Mouse (Mus musculus) forebrain, embryonic 16.5 days (tissue): Measurements from ENCODE around the gene Znrf3. TPM values are rescaled to one million over a fixed set of nuclear protein-coding genes. Genes with fewer than 3 reads are reported as not detected.

ENCODE experiments used
- ATAC-seq: fragments of 200-750 bp; cut with Nextera tagmentation; 2 replicates; pipeline ENCODE4 v1.8.0; 2017; ENCODE audit warnings: mild to moderate bottlenecking, moderate library complexity
- H3K27ac ChIP-seq: fragments of 300-500 bp; sonication (generic); 2 replicates; pipeline ENCODE4 v1.5.1; 2014; ENCODE audit warnings: low read length, control low read depth
- H3K27me3 ChIP-seq: fragments of 300-500 bp; sonication (generic); replicated peaks from 2 replicates; pipeline ENCODE4 v1.6.1; 2014; ENCODE audit warnings: low read length; ENCODE audit not compliant: control insufficient read depth, insufficient read depth
- H3K36me3 ChIP-seq: fragments of 300-500 bp; sonication (generic); 2 replicates; pipeline ENCODE4 v1.6.1; 2014; ENCODE audit not compliant: control insufficient read depth, insufficient read depth
- H3K4me1 ChIP-seq: fragments of 300-500 bp; sonication (generic); replicated peaks from 2 replicates; pipeline ENCODE4 v1.6.1; 2014; ENCODE audit warnings: low read length; ENCODE audit not compliant: control insufficient read depth, insufficient read depth
- H3K4me2 ChIP-seq: fragments of 300-500 bp; sonication (generic); 2 replicates; pipeline ENCODE4 v1.6.1; 2014; ENCODE audit warnings: mild to moderate bottlenecking, low read length, control low read depth
- H3K4me3 ChIP-seq: fragments of 300-500 bp; sonication (generic); replicated peaks from 2 replicates; pipeline ENCODE4 v1.5.1; 2014; ENCODE audit warnings: mild to moderate bottlenecking, low read length, control low read depth
- H3K9ac ChIP-seq: fragments of 300-500 bp; sonication (generic); replicated peaks from 2 replicates; pipeline ENCODE4 v1.6.1; 2014; ENCODE audit warnings: low read depth, low read length, control low read depth
- H3K9me3 ChIP-seq: fragments of 300-500 bp; sonication (generic); 2 replicates; pipeline ENCODE4 v1.6.1; 2016; ENCODE audit warnings: low read length; ENCODE audit not compliant: control insufficient read depth
- WGBS: fragments of 180-500 bp; shearing (Covaris S2); extraction: QIAGEN DNeasy Blood & Tissue Kit; methylation state at CpG from one replicate; pipeline ENCODE4 v1.1.7; 2014; 5-methylcytosine and 5-hydroxymethylcytosine counted together
- polyA plus RNA-seq: library from polyadenylated mRNA; unstranded; fragments of >200 nt; fragmentation: Nextera tagmentation; extraction: Ambion mirVana; gene quantifications from 2 replicates; pipeline ENCODE4 v1.2.1, GENCODE M21; 2015

Znrf3 gene
- polyA plus RNA-seq, 1 experiment from 2014 or later = 6.9 TPM

- H3K9ac ChIP-seq = no peak overlapping the region
- ATAC-seq = no peak
Measured at GRCm38 (mm10) chr11:5271274-5272065, 173.2 kb downstream of the Znrf3 start.

GRCm38 (mm10) chr11:5269846-5270461, 174.7 kb downstream of the Znrf3 start:
- Histone ChIP-seq H3K36me3 (no peaks in the 10 kb centered on the region), H3K27ac (no peak overlapping the region), H3K9ac (no peak overlapping the region), H3K9me3 (no peaks in the 10 kb centered on the region), H3K4me3 (no peak overlapping the region), H3K4me1 (peaks cover 5% of the 10 kb centered on the region; the same call in 1 of the 2 replicates), H3K4me2 (no peak overlapping the region), H3K27me3 (no peaks in the 10 kb centered on the region)
- ATAC-seq = no peak
- WGBS = 85% methylated on average over 8 of the region's 8 CpGs

More at GRCm38 (mm10) chr11:5271274-5272065, 173.2 kb downstream of the Znrf3 start:
- Histone ChIP-seq H3K27ac (no peak overlapping the region), H3K9me3 (no peaks in the 10 kb centered on the region), H3K4me1 (peaks cover 5% of the 10 kb centered on the region; the same call in 1 of the 2 replicates), H3K27me3 (no peaks in the 10 kb centered on the region), H3K4me3 (no peak overlapping the region), H3K4me2 (no peak overlapping the region), H3K36me3 (no peaks in the 10 kb centered on the region)
- 39% methylated on average over 9 of the region's 9 CpGs for WGBS

- Histone ChIP-seq H3K9ac (no peak overlapping the region), H3K4me2 (no peak overlapping the region), H3K27ac (no peak overlapping the region), H3K9me3 (no peaks in the 10 kb centered on the region), H3K27me3 (no peaks in the 10 kb centered on the region), H3K4me3 (no peak overlapping the region), H3K36me3 (no peaks in the 10 kb centered on the region), H3K4me1 (peaks cover 5% of the 10 kb centered on the region)
- WGBS = 78% methylated on average over 8 of the region's 8 CpGs
- ATAC-seq = no peak
Measured at GRCm38 (mm10) chr11:5265764-5266163, 178.9 kb downstream of the Znrf3 start.

DNA sequence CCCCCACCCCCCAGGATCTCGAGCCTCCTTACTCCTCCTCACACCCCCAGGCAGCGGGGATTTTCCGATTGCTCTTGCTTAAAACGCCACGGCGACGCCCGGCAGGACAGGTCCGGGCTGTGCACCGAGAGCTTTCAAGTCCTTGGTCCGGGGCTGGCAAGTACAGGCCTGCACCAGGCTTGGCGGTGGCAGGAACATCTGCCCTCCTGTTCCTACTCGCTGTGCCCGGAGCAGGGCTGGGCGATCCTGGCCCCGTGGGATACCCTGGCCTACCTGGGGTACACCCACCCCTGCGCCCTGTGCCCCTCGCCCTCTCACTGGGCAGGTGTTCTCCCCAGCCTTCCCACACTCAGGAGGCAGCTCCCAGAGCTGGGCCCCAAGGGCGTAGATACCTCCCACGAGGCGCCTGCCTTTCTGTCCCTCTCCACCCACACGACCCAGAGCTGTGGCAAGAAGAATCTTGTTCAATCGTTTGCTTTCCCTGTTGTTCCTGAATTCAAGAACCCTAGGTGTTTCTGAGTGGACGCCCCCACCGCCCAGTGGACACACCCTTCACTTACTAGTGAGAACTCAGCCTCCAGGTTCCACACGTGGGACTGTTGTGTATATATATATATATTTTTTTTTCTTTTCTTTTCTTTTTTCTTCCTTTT, 181.4 kb downstream of the Znrf3 start:
- Histone ChIP-seq H3K36me3 (no peaks in the 10 kb centered on the region), H3K4me2 (no peak overlapping the region), H3K9me3 (no peaks in the 10 kb centered on the region), H3K27ac (no peak overlapping the region), H3K4me3 (no peak overlapping the region), H3K9ac (no peak overlapping the region), H3K4me1 (peaks cover 13% of the 10 kb centered on the region), H3K27me3 (no peaks in the 10 kb centered on the region)
- 57% methylated on average over 26 of the region's 26 CpGs for WGBS
- no peak for ATAC-seq

- H3K27me3 ChIP-seq = no peaks in the 10 kb centered on the region
- H3K9ac ChIP-seq = peak within 1 kb of the TSS; percentile 67
- no peaks in the 10 kb centered on the region for H3K36me3 ChIP-seq
- peak within 1 kb of the TSS; percentile 67 for H3K27ac ChIP-seq
- no peaks in the 10 kb centered on the region for H3K9me3 ChIP-seq
- ATAC-seq = peak; percentile 98
- 3% methylated on average over 45 of the region's 80 CpGs for WGBS
- peak within 1 kb of the TSS; percentile 58 for H3K4me2 ChIP-seq
- H3K4me1 ChIP-seq = peaks cover 17% of the 10 kb centered on the region
- peak within 1 kb of the TSS; percentile 79 for H3K4me3 ChIP-seq
Measured at GRCm38 (mm10) chr11:5261508-5262392, 182.9 kb downstream of the Znrf3 start, which contains the start of gene Kremen1. Gene Kremen1, minus strand, starts transcription at chr11:5261558.

DNA sequence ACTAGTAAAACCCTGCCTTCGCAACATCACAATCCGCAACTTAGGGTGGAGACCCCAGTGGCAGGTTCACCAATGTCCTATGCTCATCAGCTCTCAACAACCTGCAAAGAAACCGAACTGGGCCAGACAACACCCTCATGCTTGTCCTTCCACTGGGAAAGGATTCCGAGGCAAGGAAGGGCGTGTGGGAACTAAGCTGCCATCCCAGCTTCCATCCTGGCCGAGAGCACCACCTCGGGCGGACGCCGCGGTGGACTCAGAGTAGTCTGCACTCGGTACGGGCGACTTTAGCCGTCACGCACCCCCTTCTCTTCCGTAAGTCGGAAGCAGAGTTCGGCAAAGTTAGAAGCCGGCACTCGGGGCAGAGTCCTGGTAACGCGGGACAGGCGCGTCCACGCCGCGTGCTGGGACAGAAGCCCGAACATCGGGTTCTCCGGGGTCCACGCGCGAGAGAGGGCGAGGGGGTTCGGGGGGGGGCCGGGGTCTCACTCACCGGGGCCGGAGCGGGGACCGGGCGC, 183.6 kb downstream of the Znrf3 start:
- Histone ChIP-seq H3K4me3 (peak overlapping the region; percentile 79), H3K36me3 (no peaks in the 10 kb centered on the region), H3K9ac (peak overlapping the region; percentile 67), H3K27ac (no peak overlapping the region), H3K27me3 (no peaks in the 10 kb centered on the region), H3K4me2 (peak overlapping the region; percentile 58), H3K9me3 (no peaks in the 10 kb centered on the region), H3K4me1 (peaks cover 24% of the 10 kb centered on the region)
- WGBS = under 1% methylated on average over 40 of the region's 42 CpGs
- ATAC-seq = peak; percentile 34

GRCm38 (mm10) chr11:5259944-5260598, 184.6 kb downstream of the Znrf3 start:
- H3K4me1 ChIP-seq = peaks cover 33% of the 10 kb centered on the region
- no peaks in the 10 kb centered on the region for H3K36me3 ChIP-seq
- no peak overlapping the region for H3K27ac ChIP-seq
- H3K4me3 ChIP-seq = no peak overlapping the region; the same call in 1 of the 2 replicates
- WGBS = 55% methylated on average over 10 of the region's 10 CpGs
- H3K4me2 ChIP-seq = peak overlapping the region; percentile 58
- no peak for ATAC-seq
- H3K9ac ChIP-seq = no peak overlapping the region
- H3K9me3 ChIP-seq = no peaks in the 10 kb centered on the region
- no peaks in the 10 kb centered on the region for H3K27me3 ChIP-seq

- Histone ChIP-seq H3K9ac (no peak overlapping the region), H3K9me3 (no peaks in the 10 kb centered on the region), H3K27me3 (no peaks in the 10 kb centered on the region), H3K36me3 (no peaks in the 10 kb centered on the region), H3K4me1 (peaks cover 37% of the 10 kb centered on the region), H3K4me3 (no peak overlapping the region), H3K4me2 (no peak overlapping the region), H3K27ac (no peak overlapping the region)
- ATAC-seq = no peak
- 98% methylated on average over 6 of the region's 6 CpGs for WGBS
Measured at GRCm38 (mm10) chr11:5258036-5258435, 186.6 kb downstream of the Znrf3 start.
